Mouse (Mus musculus) lung, embryonic 15.5 days (tissue): ENCODE measurements around the gene Syn3. TPM values are rescaled to one million over a fixed set of nuclear protein-coding genes. Genes with fewer than 3 reads are reported as not detected.

ENCODE experiments used
- ATAC-seq: fragments of 200-750 bp; cut with Nextera tagmentation; 2 replicates; pipeline ENCODE4 v1.8.0; 2017; ENCODE audit warnings: moderate number of reproducible peaks, borderline replicate concordance; ENCODE audit not compliant: low FRiP score, low TSS enrichment; ENCODE audit errors: extremely low read depth
- H3K27ac ChIP-seq: fragments of 300-500 bp; sonication (generic); 2 replicates; pipeline ENCODE4 v1.5.1; 2015; ENCODE audit warnings: moderate library complexity, mild to moderate bottlenecking, inconsistent platforms
- H3K27me3 ChIP-seq: fragments of 300-500 bp; sonication (generic); 2 replicates; pipeline ENCODE4 v1.6.1; 2015; ENCODE audit warnings: inconsistent platforms
- H3K36me3 ChIP-seq: fragments of 300-500 bp; sonication (generic); 2 replicates; pipeline ENCODE4 v1.6.1; 2015; ENCODE audit warnings: inconsistent platforms
- H3K4me1 ChIP-seq: fragments of 300-500 bp; sonication (generic); 2 replicates; pipeline ENCODE4 v1.6.1; 2015; ENCODE audit warnings: inconsistent platforms
- H3K4me2 ChIP-seq: fragments of 300-500 bp; sonication (generic); 2 replicates; pipeline ENCODE4 v1.6.1; 2015; ENCODE audit warnings: inconsistent platforms, mild to moderate bottlenecking, moderate library complexity
- H3K4me3 ChIP-seq: fragments of 300-500 bp; sonication (generic); 2 replicates; pipeline ENCODE4 v1.5.1; 2015; ENCODE audit warnings: mild to moderate bottlenecking, inconsistent platforms
- H3K9ac ChIP-seq: fragments of 300-500 bp; sonication (generic); 2 replicates; pipeline ENCODE4 v1.6.1; 2015; ENCODE audit warnings: inconsistent platforms
- H3K9me3 ChIP-seq: fragments of 300-500 bp; sonication (generic); 2 replicates; pipeline ENCODE4 v1.6.1; 2016; ENCODE audit warnings: inconsistent platforms
- WGBS: fragments of 180-500 bp; shearing (Covaris S2); methylation state at CpG from one replicate; pipeline ENCODE4 v1.1.7; 2015; 5-methylcytosine and 5-hydroxymethylcytosine counted together
- polyA plus RNA-seq: library from polyadenylated mRNA; unstranded; fragments of >200 nt; fragmentation: Nextera tagmentation; extraction: Ambion mirVana; gene quantifications from 2 replicates; pipeline ENCODE4 v1.2.1, GENCODE M21; 2015

Gene Syn3
- polyA plus RNA-seq, 1 experiment from 2014 or later: 2.6 TPM

DNA sequence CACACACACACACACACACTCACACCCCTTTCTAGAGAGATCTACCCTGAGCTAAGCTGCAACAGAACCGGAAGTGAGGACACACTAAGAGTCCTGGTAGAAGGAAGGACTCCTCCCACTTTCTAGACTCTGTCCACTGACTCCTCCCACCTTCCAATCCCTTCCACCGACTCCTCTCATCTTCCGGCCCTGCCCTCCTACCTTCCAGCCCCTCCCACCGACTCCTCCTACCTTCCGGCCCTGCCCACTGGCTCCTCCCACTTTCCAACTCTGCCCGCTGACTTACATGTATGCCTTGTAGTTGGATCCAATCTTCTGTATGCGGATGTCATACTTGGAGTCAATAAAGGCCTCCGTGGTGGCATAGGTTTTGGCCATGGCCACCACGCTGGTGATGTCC, 418.8 kb downstream of the Syn3 start:
- no peaks in the 10 kb centered on the region for H3K36me3 ChIP-seq
- H3K4me1 ChIP-seq: no peaks in the 10 kb centered on the region
- H3K4me2 ChIP-seq: no peak overlapping the region
- 80% methylated on average over 9 of the region's 9 CpGs for WGBS
- no peak overlapping the region for H3K9ac ChIP-seq
- H3K27ac ChIP-seq: no peak overlapping the region
- no peak for ATAC-seq
- H3K27me3 ChIP-seq: no peaks in the 10 kb centered on the region
- no peak overlapping the region for H3K4me3 ChIP-seq
- H3K9me3 ChIP-seq: no peaks in the 10 kb centered on the region

DNA sequence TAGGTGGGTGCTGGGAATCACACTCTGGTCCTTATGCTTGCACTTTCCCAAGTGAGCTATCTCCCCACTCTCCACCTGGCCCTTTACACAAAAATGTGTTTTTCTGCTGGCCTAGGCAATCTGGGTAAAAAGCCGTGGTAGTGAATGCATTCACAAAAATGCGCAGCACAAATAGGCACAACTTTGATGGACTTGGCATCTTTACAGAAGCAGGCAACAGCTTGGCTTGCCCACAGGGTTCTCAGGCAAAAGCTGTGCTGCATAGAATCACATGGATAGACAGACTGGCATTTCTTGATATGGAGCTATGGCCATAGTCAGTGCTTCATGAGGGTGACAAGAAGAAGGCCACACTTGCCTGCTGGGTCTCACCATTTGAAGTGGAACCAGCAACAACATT, 419.9 kb downstream of the Syn3 start:
- Histone ChIP-seq H3K4me3 (no peak overlapping the region), H3K36me3 (no peaks in the 10 kb centered on the region), H3K9me3 (no peaks in the 10 kb centered on the region), H3K9ac (no peak overlapping the region), H3K4me2 (no peak overlapping the region), H3K27ac (no peak overlapping the region), H3K27me3 (no peaks in the 10 kb centered on the region), H3K4me1 (no peaks in the 10 kb centered on the region)
- 92% methylated on average over 2 of the region's 2 CpGs for WGBS
- ATAC-seq: no peak

DNA sequence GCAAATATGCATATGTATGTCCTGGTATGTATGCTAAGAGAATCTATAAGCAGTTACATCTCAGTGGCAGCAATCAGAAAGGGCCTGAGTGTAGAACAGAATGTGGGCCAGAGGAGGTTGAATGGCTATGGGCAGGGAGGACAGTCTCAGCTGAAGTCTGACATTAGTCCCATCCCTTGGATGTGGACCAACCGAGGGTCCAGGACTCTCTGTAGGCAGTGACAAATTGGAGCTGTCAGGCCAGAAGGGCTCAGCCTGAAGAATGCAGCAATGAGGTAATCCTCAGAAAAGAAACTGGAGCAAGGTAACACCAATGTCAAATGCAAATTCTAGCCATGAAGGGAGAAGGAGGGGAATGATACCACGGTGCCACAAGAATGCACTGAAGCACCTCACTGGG, 421.4 kb downstream of the Syn3 start:
- Histone ChIP-seq H3K4me1 (no peaks in the 10 kb centered on the region), H3K4me3 (no peak overlapping the region), H3K9ac (no peak overlapping the region), H3K27ac (no peak overlapping the region), H3K36me3 (no peaks in the 10 kb centered on the region), H3K27me3 (no peaks in the 10 kb centered on the region), H3K9me3 (no peaks in the 10 kb centered on the region), H3K4me2 (no peak overlapping the region)
- WGBS: 67% methylated on average over 2 of the region's 2 CpGs
- no peak for ATAC-seq

DNA sequence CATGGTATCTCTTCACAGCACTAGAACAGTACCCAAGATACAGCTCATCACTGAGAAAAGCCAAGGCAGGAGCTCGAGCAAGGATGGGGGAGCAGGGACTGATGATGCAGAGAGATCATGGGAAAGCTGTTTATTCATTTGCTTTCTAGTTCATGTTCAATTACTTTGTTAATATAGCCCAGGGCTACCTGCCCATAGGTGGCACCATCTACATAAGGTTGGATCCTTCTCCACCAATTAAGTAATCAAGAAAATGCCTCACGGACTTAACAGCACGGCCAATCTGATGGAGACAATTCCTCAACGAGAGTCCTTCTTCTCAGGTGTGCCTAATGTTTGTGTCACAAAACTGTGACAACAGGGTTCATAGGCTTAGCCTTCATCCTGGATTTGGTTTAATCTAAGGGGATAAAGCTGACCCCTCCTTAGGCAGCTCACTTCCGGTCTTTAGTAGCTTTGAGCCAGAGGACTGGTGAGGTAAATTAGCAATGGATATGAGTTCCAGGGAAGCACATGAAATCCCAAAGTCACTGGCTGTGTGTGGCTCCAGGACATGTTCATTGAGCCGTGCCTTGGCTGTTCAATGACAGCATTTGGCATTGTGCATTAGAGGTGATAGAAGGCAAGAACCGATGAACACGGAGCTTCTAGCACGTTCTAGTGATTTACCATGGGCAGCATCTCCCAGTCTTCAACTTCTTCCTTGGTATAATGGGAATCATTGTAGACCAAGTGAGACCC, 423.6 kb downstream of the Syn3 start:
- Histone ChIP-seq H3K27ac (no peak overlapping the region), H3K9me3 (no peaks in the 10 kb centered on the region), H3K4me3 (no peak overlapping the region), H3K4me1 (no peaks in the 10 kb centered on the region), H3K36me3 (no peaks in the 10 kb centered on the region), H3K27me3 (no peaks in the 10 kb centered on the region), H3K9ac (no peak overlapping the region), H3K4me2 (no peak overlapping the region)
- 78% methylated on average over 9 of the region's 9 CpGs for WGBS
- no peak for ATAC-seq

DNA sequence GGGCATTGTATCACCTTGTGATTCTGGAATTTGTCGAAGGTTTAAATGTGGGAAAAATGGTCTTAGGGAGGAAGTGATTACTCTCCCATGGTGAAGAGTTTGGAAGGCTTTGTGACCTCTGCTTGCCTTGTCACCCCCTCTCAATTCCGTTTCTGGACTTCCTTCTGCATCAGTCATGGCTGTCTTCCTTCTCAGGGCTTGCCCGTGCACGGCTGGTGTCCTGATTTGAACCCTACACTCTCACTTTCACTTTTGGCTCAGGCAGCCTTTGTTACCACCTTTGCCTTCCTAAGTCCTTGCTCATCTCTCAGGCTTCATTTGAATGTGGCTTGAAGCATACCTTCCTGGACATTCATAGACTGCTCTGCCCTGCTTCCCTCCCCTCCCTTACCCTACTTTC, 424.6 kb downstream of the Syn3 start:
- Histone ChIP-seq H3K4me1 (no peaks in the 10 kb centered on the region), H3K9ac (no peak overlapping the region), H3K4me3 (no peak overlapping the region), H3K4me2 (no peak overlapping the region), H3K27ac (no peak overlapping the region), H3K27me3 (no peaks in the 10 kb centered on the region), H3K36me3 (no peaks in the 10 kb centered on the region), H3K9me3 (no peaks in the 10 kb centered on the region)
- no peak for ATAC-seq
- 72% methylated on average over 4 of the region's 4 CpGs for WGBS

DNA sequence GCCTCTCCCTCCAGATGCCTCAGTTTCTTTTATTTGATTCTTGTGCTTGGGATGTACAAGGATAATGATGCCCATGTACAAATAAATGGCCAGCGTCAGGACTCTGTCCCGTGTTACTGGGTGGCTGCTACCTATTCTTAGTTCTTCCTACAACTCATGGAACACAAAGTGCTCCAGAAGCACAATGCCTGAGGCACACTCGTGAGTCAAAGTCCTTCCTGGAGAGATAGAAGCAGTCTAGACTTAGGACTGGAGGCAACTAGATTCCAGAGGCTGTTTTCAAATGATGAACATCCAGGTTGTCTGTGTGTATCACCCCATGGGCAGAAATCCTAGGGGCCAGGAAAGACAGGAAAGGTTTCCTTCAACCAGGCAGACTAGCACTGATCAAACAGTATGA, 427.9 kb downstream of the Syn3 start:
- no peak for ATAC-seq
- Histone ChIP-seq H3K9ac (no peak overlapping the region), H3K4me2 (no peak overlapping the region), H3K4me1 (no peaks in the 10 kb centered on the region), H3K36me3 (no peaks in the 10 kb centered on the region), H3K4me3 (no peak overlapping the region), H3K9me3 (no peaks in the 10 kb centered on the region), H3K27ac (no peak overlapping the region), H3K27me3 (no peaks in the 10 kb centered on the region)
- 79% methylated on average over 3 of the region's 3 CpGs for WGBS

DNA sequence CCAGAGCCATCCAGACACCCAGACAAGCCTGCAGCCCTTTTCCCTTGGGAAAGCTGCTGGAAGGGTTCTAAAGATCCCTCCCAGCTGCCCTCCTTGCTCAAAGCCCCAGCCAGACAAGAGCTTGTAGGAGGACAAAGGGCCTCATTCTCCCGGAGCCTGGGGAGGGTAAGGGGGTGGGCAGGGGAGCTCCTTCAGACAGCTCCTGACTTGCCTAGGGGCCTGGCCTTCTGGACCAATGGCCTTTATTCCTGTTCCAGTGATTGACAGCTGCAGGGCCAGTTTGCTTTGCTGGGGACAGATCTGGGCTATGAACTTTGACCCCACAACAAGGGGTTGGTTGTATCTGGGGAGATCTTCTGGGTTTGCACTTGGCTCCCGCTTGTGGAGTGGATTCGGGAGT, 429.4 kb downstream of the Syn3 start:
- Histone ChIP-seq H3K36me3 (no peaks in the 10 kb centered on the region), H3K4me3 (no peak overlapping the region), H3K27ac (no peak overlapping the region), H3K9ac (no peak overlapping the region), H3K27me3 (no peaks in the 10 kb centered on the region), H3K4me1 (peaks cover 9% of the 10 kb centered on the region), H3K9me3 (no peaks in the 10 kb centered on the region), H3K4me2 (no peak overlapping the region)
- 35% methylated on average over 3 of the region's 3 CpGs for WGBS
- no peak for ATAC-seq

DNA sequence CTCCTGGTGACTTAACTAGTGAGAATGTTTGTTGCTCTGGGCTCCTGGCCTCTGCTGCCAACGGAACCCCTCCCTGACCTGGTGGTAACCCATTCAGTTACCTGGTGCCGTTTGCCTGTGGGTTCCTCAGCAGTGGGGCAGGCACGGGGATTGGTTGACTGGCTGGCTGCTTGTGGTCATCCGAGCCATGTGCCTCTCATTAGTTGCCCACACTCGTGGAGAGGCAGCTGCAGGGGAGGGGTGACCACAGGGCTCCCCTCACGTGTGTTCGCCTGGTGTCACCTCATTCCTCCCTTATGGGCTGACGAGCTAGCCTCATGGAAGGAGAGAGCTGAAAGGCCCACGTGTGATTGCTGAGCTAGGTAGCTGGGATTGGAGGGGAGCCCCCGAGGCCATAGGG, 430.8 kb downstream of the Syn3 start:
- Histone ChIP-seq H3K36me3 (no peaks in the 10 kb centered on the region), H3K27me3 (no peaks in the 10 kb centered on the region), H3K4me3 (no peak overlapping the region), H3K9me3 (no peaks in the 10 kb centered on the region), H3K4me1 (peaks cover 9% of the 10 kb centered on the region), H3K27ac (no peak overlapping the region), H3K9ac (no peak overlapping the region), H3K4me2 (no peak overlapping the region)
- 60% methylated on average over 10 of the region's 10 CpGs for WGBS
- no peak for ATAC-seq

DNA sequence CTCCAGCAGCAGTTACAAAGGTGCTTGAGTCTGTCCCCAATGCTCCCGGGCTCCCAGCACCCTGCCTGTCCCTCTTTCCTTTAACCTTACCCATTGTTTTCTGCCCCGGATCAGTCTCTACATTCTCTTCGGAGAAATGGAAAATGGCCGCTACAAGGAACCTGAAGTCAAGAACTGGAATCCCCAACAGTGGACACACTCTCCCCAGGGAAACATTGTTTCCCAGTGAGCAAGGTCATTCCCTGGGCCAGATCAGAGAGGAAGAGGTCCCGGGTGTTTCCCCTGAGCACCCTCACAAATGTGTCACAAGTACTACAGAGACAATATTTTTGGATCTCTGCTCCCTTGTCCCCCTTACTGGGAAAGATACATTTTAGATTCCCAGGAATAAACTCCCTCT, 432.0 kb downstream of the Syn3 start:
- ATAC-seq: no peak
- Histone ChIP-seq H3K4me2 (no peak overlapping the region), H3K36me3 (no peaks in the 10 kb centered on the region), H3K27me3 (no peaks in the 10 kb centered on the region), H3K4me1 (peaks cover 9% of the 10 kb centered on the region), H3K27ac (no peak overlapping the region), H3K9ac (no peak overlapping the region), H3K9me3 (no peaks in the 10 kb centered on the region), H3K4me3 (no peak overlapping the region)
- WGBS: 70% methylated on average over 5 of the region's 5 CpGs

DNA sequence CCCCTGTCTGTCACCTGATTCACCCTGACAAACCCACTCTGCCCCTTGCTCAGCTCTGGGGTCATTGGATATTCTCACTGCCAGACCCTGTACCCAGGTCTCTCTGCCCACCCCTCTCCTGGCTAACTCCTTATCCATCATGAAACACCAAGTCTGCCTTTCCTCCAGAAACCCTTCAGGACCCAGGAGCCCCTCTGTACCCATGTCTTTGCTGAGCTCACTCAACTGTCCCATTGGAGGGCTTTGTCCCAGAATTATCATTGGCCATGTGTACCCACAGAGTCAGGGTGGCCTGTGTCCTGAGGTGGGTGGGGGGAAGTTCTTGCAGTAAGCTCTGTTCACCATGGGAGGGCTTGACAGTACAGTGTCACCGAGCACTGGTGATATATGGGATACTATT, 433.0 kb downstream of the Syn3 start:
- H3K4me2 ChIP-seq: no peak overlapping the region
- 86% methylated on average over 1 of the region's 1 CpGs for WGBS
- H3K4me1 ChIP-seq: peaks cover 9% of the 10 kb centered on the region
- H3K9me3 ChIP-seq: no peaks in the 10 kb centered on the region
- H3K36me3 ChIP-seq: no peaks in the 10 kb centered on the region
- H3K9ac ChIP-seq: no peak overlapping the region
- no peak for ATAC-seq
- no peak overlapping the region for H3K27ac ChIP-seq
- no peaks in the 10 kb centered on the region for H3K27me3 ChIP-seq
- no peak overlapping the region for H3K4me3 ChIP-seq

DNA sequence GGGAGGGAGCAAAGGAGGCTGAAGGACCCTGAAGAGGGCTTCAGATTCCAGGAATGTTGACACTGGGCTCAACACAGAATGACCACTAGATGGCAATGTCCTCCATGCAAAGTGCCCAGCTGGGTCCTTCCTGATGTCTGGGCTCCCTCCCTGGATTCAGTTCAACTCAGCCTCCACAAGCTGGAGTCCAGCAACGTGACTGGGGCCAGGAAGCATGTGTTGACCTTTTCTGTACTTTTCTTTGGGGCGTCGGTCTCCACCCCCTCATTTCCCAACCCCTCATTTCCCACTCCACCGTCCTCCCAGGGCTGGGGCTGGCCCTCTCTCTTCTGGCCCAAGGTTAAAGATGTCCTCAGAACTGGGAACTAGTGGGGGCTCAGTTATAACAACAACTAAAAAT, 433.8 kb downstream of the Syn3 start:
- WGBS: 2% methylated on average over 4 of the region's 4 CpGs
- Histone ChIP-seq H3K27ac (no peak overlapping the region), H3K4me1 (peaks cover 9% of the 10 kb centered on the region), H3K4me3 (no peak overlapping the region), H3K4me2 (no peak overlapping the region), H3K27me3 (no peaks in the 10 kb centered on the region), H3K36me3 (no peaks in the 10 kb centered on the region), H3K9me3 (no peaks in the 10 kb centered on the region), H3K9ac (no peak overlapping the region)
- ATAC-seq: peak; percentile 87

DNA sequence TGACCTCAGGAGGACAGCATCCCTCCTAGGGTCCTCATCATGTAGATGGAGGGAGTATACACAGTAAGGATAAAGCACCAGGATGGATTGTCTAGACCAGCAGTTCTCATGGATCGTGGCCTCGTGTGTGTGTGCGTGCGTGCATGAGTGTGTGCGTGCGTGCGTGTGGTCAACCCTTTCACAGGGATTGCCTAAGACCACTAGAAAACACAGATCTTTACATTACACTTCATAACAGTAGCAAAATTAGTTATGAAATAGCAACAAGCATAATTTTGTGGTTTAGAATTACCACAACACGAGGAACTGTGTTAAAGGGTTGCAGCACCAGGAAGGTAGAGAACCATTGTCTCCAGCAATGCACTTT, 435.7 kb downstream of the Syn3 start:
- no peak for ATAC-seq
- Histone ChIP-seq H3K27ac (no peak overlapping the region), H3K4me2 (no peak overlapping the region), H3K9ac (no peak overlapping the region), H3K4me3 (no peak overlapping the region), H3K4me1 (peaks cover 9% of the 10 kb centered on the region), H3K27me3 (no peaks in the 10 kb centered on the region), H3K9me3 (no peaks in the 10 kb centered on the region), H3K36me3 (no peaks in the 10 kb centered on the region)
- 94% methylated on average over 8 of the region's 8 CpGs for WGBS
